Mouse (Mus musculus): ENCODE results near the gene Trap1a.
"Not testable (repeated sequence)": the region's sequence is repeated elsewhere in the genome, so short reads cannot be mapped to it uniquely, and the experiment has no call there.

Gene Trap1a

GRCm38 (mm10) chrX:139333263-139333994 lies at the start of gene Trap1a:
Trap1a (plus strand) TSS chrX:139333683.
- DNase-seq: no peak

- no peak for DNase-seq
Observed at GRCm38 (mm10) chrX:139293114-139293513, 40.4 kb upstream of the Trap1a start.

- DNase-seq: no peak
Observed at GRCm38 (mm10) chrX:139295325-139295724, 38.2 kb upstream of the Trap1a start.

- not testable (repeated sequence) for DNase-seq
Observed at GRCm38 (mm10) chrX:139317356-139317755, 16.1 kb upstream of the Trap1a start.

- DNase-seq: no peak
Observed at GRCm38 (mm10) chrX:139332583-139332982, 900 bp upstream of the Trap1a start.

- no peak for DNase-seq
Observed at GRCm38 (mm10) chrX:139334504-139335418, 1.3 kb downstream of the Trap1a start.

GRCm38 (mm10) chrX:139335419-139336074 lies 2.1 kb downstream of the Trap1a start:
- DNase-seq: no peak

- DNase-seq: no peak
Observed at GRCm38 (mm10) chrX:139339553-139339952, 6.1 kb downstream of the Trap1a start.

GRCm38 (mm10) chrX:139341185-139341584 lies 7.7 kb downstream of the Trap1a start:
- no peak for DNase-seq

- no peak for DNase-seq
Observed at GRCm38 (mm10) chrX:139352192-139352772, 18.8 kb downstream of the Trap1a start.

- DNase-seq: peak; percentile 17 to 44
Observed at GRCm38 (mm10) chrX:139357639-139358260, 24.3 kb downstream of the Trap1a start.

GRCm38 (mm10) chrX:139358361-139358760 lies 24.9 kb downstream of the Trap1a start:
- DNase-seq: no peak

GRCm38 (mm10) chrX:139366837-139367528 lies 33.5 kb downstream of the Trap1a start:
- no peak for DNase-seq

GRCm38 (mm10) chrX:139367529-139367908 lies 34.0 kb downstream of the Trap1a start:
- DNase-seq: no peak

GRCm38 (mm10) chrX:139369122-139369521 lies 35.6 kb downstream of the Trap1a start:
- no peak for DNase-seq

GRCm38 (mm10) chrX:139372665-139373064 lies 39.2 kb downstream of the Trap1a start:
- DNase-seq: no peak

Data from lung, adult 18-20 months (tissue).